Mouse (Mus musculus) heart, embryonic 16.5 days (tissue): ENCODE results near the gene Selenoo. TPM values are rescaled to one million over a fixed set of nuclear protein-coding genes. Genes with fewer than 3 reads are reported as not detected.

Experiments
- ATAC-seq: fragments of 200-750 bp; cut with Nextera tagmentation; replicated peaks from 2 replicates; pipeline ENCODE4 v1.8.0; 2017; ENCODE audit warnings: moderate number of reproducible peaks; ENCODE audit not compliant: insufficient read depth, low FRiP score; ENCODE audit errors: extremely low read depth
- H3K27ac ChIP-seq: fragments of 300-500 bp; sonication (generic); 2 replicates; pipeline ENCODE4 v1.5.1; 2014; ENCODE audit warnings: mild to moderate bottlenecking, low read length, control low read depth, moderate library complexity
- H3K27me3 ChIP-seq: fragments of 300-500 bp; sonication (generic); 2 replicates; pipeline ENCODE4 v1.6.1; 2014; ENCODE audit warnings: low read length, mixed read lengths; ENCODE audit not compliant: control insufficient read depth, insufficient read depth
- H3K36me3 ChIP-seq: fragments of 300-500 bp; sonication (generic); 2 replicates; pipeline ENCODE4 v1.6.1; 2014; ENCODE audit not compliant: control insufficient read depth, insufficient read depth
- H3K4me1 ChIP-seq: fragments of 300-500 bp; sonication (generic); 2 replicates; pipeline ENCODE4 v1.6.1; 2014; ENCODE audit warnings: low read length, mixed read lengths; ENCODE audit not compliant: control insufficient read depth, insufficient read depth
- H3K4me2 ChIP-seq: fragments of 300-500 bp; sonication (generic); 2 replicates; pipeline ENCODE4 v1.6.1; 2014; ENCODE audit warnings: low read depth, mild to moderate bottlenecking, control low read depth, low read length
- H3K4me3 ChIP-seq: fragments of 300-500 bp; sonication (generic); 2 replicates; pipeline ENCODE4 v1.5.1; 2014; ENCODE audit warnings: mild to moderate bottlenecking, control low read depth, low read length
- H3K9ac ChIP-seq: fragments of 300-500 bp; sonication (generic); 2 replicates; pipeline ENCODE4 v1.6.1; 2014; ENCODE audit warnings: low read length, control low read depth
- H3K9me3 ChIP-seq: fragments of 300-500 bp; sonication (generic); replicated peaks from 2 replicates; pipeline ENCODE4 v1.6.1; 2016; ENCODE audit warnings: low read length; ENCODE audit not compliant: control insufficient read depth
- WGBS: fragments of 180-500 bp; shearing (Covaris S2); extraction: QIAGEN DNeasy Blood & Tissue Kit; methylation state at CpG from one replicate; pipeline ENCODE4 v1.1.7; 2014; 5-methylcytosine and 5-hydroxymethylcytosine counted together
- polyA plus RNA-seq: library from polyadenylated mRNA; unstranded; fragments of >200 nt; fragmentation: Nextera tagmentation; extraction: Ambion mirVana; gene quantifications from 2 replicates; pipeline ENCODE4 v1.2.1, GENCODE M21; 2015

Gene Selenoo
- polyA plus RNA-seq: 11.0 and 14.0 TPM in 2 replicates

DNA sequence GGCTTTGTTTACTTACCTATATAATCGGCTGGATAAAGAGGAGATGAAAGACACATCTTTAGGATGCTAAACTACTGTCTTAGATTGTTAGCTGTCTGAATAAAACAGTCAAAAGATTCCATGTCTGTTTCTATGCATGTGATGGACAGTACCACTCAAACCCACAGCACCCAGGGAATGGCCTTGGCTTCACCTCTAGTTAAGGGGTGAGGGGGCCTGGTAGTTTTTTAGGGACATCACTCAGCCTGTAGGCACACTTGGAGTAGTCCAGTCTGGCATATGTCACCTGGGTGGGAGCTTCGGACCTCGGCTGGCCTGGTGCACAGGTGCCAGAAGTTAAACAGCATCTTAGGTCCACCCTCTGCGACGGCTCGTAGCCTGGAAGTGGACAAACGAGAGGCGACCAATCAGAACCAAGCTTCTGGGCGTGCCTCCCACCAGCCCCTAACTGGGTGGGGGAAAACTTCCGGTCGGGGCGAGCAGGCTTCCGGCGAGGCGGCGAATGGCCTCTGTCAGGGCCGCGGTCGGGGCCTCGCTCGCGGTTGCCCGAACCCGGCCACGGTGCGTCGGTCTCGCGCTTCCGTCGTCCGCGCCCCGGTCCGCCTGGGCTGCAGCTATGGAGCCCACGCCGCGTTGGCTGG, at the start of gene Selenoo:
Gene Selenoo (plus strand): TSS at position 478 of the 641 bp plus-strand sequence.
- H3K27ac ChIP-seq: peak within 1 kb of the TSS; percentile 84
- H3K9me3 ChIP-seq: no peaks in the 10 kb centered on the region
- H3K4me1 ChIP-seq: peaks cover 14% of the 10 kb centered on the region
- no peaks in the 10 kb centered on the region for H3K27me3 ChIP-seq
- H3K36me3 ChIP-seq: peaks cover 36% of the 10 kb centered on the region
- WGBS: 1% methylated on average over 38 of the region's 38 CpGs
- peak within 1 kb of the TSS; percentile 91 for H3K4me3 ChIP-seq
- ATAC-seq: peak; percentile 93
- peak within 1 kb of the TSS; percentile 96 for H3K9ac ChIP-seq
- peak within 1 kb of the TSS; percentile 99 for H3K4me2 ChIP-seq

DNA sequence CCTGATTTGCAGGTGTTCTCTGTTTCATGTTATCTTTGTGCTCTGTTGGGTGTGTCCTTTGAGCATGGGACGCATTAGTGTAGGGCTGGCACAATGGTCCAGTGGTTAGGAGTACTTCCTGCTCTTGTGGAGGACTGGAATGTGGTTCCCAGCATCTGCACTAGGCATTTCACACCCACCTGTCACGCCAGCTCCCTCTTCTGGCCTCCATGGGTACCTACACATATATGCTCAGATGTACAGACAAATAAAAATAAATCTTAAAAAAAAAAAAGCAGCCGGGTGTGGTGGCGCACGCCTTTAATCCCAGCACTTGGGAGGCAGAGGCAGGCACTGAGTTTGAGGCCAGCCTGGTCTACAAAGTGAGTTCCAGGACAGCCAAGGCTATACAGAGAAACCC, 44.5 kb upstream of the Selenoo start:
- Histone ChIP-seq H3K4me2 (no peak overlapping the region), H3K4me1 (no peaks in the 10 kb centered on the region), H3K4me3 (no peak overlapping the region), H3K27ac (no peak overlapping the region), H3K27me3 (no peaks in the 10 kb centered on the region), H3K9me3 (peaks cover 11% of the 10 kb centered on the region), H3K36me3 (peaks cover 18% of the 10 kb centered on the region), H3K9ac (no peak overlapping the region)
- no peak for ATAC-seq
- 71% methylated on average over 5 of the region's 5 CpGs for WGBS

DNA sequence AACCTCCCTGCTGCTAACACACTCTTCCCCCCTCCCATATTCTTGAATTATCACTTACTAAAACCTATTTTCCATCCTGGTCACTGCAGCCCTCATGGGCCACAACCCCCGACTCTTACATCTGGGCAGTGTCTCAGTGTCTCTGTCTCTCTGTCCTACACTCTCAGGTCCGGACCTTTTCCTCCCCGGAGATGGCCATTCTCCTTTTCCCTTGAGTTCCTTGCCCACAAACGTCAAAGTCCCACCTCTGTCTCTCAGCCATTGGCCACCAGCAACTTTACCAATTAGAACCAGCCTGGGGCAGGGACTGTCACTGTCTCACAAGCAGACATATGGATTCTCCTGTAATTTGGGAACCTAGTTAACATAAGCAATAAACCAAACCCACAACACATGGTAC, 42.5 kb upstream of the Selenoo start:
- Histone ChIP-seq H3K27me3 (no peaks in the 10 kb centered on the region), H3K4me1 (no peaks in the 10 kb centered on the region), H3K9ac (no peak overlapping the region), H3K36me3 (peaks cover 18% of the 10 kb centered on the region), H3K4me2 (no peak overlapping the region), H3K9me3 (peaks cover 11% of the 10 kb centered on the region), H3K4me3 (no peak overlapping the region), H3K27ac (no peak overlapping the region)
- ATAC-seq: no peak
- 71% methylated on average over 4 of the region's 4 CpGs for WGBS

DNA sequence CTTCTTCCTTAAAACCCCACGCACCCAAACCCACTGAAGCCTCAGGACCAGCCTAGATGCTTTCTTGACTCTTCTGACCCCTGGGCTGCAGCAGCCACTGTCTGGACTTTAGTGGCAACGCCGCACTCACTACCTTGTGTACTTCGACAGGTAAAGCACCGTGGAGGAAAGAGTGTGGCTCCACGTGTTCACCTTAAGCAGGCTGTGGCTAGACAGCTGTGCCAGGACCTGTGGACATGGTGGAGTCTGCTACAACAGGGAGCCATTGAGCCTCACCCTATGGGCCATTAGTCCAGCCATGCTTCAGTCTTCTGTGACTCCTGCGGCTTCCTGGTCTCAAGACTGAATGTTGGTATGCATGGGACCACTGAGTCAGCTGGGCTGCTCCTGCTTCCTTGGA, 34.2 kb upstream of the Selenoo start:
- H3K27ac ChIP-seq: no peak overlapping the region
- H3K36me3 ChIP-seq: peaks cover 5% of the 10 kb centered on the region; the same call in 1 of the 2 replicates
- ATAC-seq: no peak
- H3K4me3 ChIP-seq: no peak overlapping the region
- 0 out of 2 replicates have a peak, but pooled peaks cover 7% of the 10 kb centered on the region for H3K4me1 ChIP-seq
- H3K4me2 ChIP-seq: no peak overlapping the region
- peaks cover 12% of the 10 kb centered on the region for H3K27me3 ChIP-seq
- WGBS: 90% methylated on average over 7 of the region's 7 CpGs
- H3K9ac ChIP-seq: no peak overlapping the region
- no peaks in the 10 kb centered on the region for H3K9me3 ChIP-seq

DNA sequence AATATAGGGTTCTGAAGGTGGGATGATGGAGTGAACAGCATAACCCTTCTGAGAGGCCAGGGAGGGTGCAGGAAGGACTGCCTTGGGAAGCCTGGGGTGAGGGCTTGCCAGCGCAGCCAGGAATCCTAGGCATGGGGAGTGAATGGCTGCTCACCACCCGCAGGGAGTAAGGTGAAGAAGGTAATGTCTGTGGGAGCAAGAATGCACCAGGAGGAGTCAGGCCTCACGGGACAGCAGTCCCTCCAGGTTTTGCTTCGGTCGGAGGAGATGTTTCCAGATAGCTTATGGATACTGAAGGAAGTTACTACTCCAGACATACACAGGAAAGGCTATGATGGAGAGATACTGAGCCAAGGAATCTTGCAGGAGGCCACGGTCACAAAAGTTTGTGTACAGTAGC, 30.1 kb upstream of the Selenoo start:
- Histone ChIP-seq H3K4me3 (peak overlapping the region; percentile 68; the same call in 1 of the 2 replicates), H3K4me2 (peak overlapping the region; percentile 87), H3K27ac (no peak overlapping the region), H3K36me3 (0 out of 2 replicates have a peak, but pooled peaks cover 2% of the 10 kb centered on the region), H3K9me3 (no peaks in the 10 kb centered on the region), H3K4me1 (0 out of 2 replicates have a peak, but pooled peaks cover 7% of the 10 kb centered on the region), H3K9ac (peak overlapping the region; percentile 78; the same call in 1 of the 2 replicates), H3K27me3 (peaks cover 26% of the 10 kb centered on the region)
- WGBS: 26% methylated on average over 6 of the region's 6 CpGs
- no peak for ATAC-seq

DNA sequence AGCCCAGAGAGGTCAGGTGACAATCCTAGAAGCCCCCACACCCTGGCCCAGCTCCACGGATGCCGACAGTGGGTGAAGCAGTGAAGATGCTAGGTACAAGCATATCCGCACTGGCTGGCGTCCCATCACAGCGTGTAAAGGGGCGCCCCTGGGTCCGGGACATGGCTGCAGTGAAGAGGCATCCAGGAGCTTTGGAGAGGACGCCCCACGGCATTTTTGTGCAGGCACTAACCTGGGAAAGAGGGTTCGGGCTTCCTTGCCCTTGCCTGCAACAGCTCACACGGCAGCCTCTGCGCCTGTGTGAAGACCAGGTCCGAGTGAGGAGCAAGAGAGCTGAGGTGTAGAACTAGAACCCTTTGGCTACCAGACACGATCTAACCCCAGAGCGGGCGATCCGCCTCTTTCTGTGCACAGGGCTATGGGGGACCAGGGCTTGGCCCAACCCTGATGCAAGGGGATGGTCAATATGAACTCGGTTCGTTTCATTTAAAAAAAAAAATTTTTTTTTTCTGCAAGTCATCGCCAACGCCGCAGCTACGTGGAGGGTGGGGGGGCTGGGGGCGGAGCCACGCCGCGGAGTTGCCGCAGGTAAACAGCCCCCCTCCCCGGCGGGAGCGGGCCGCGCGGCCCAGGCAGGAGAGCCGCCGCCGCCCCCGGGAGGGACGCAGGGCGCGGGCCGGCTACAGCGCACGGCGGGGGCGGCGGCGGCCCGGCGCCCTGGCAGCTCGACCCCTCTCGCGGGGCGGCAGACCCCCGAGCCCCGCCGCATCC, 29.5 kb upstream of the Selenoo start, which contains the start of gene Panx2:
Gene Panx2 (plus strand): TSS at position 574 of the 771 bp plus-strand sequence.
- H3K4me1 ChIP-seq: 0 out of 2 replicates have a peak, but pooled peaks cover 7% of the 10 kb centered on the region
- H3K27me3 ChIP-seq: peaks cover 26% of the 10 kb centered on the region
- H3K27ac ChIP-seq: no peak within 1 kb of the TSS; the same call in 1 of the 2 replicates
- H3K9me3 ChIP-seq: no peaks in the 10 kb centered on the region
- 0 out of 2 replicates have a peak, but pooled peaks cover 2% of the 10 kb centered on the region for H3K36me3 ChIP-seq
- H3K4me3 ChIP-seq: peak within 1 kb of the TSS; percentile 68
- ATAC-seq: 0 out of 2 replicates have a peak, but pooled peaks have one; percentile 30
- H3K9ac ChIP-seq: peak within 1 kb of the TSS; percentile 78
- WGBS: under 1% methylated on average over 36 of the region's 57 CpGs
- H3K4me2 ChIP-seq: peak within 1 kb of the TSS; percentile 87

DNA sequence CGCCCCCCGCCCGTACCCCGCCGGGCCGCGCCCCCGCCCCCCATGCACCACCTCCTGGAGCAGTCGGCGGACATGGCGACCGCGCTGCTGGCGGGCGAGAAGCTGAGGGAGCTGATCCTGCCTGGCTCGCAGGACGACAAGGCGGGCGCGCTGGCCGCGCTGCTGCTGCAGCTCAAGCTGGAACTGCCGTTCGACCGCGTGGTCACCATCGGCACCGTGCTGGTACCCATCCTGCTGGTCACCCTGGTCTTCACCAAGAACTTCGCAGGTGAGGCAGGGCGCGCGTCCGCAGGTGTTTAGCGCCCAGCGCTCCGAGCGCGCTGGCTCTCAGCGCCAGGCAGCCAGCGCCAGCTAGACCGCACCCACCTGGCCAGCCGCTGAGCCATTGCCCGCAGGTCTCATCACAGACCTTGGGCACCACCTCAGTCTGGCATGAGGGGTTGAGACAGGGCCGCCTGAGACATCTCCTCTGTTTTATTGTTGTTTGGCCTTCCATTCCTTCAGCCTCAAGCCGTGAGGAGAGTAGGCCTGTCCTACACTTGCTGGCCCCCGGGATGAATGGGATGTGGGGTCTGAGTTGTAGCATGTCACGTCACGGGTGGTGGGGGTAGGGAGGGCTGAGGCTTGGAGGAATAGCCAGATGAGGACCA, 28.7 kb upstream of the Selenoo start:
- H3K4me1 ChIP-seq: 0 out of 2 replicates have a peak, but pooled peaks cover 7% of the 10 kb centered on the region
- H3K36me3 ChIP-seq: 0 out of 2 replicates have a peak, but pooled peaks cover under 1% of the 10 kb centered on the region
- no peaks in the 10 kb centered on the region for H3K9me3 ChIP-seq
- H3K4me2 ChIP-seq: peak overlapping the region; percentile 87
- peaks cover 26% of the 10 kb centered on the region for H3K27me3 ChIP-seq
- H3K27ac ChIP-seq: no peak overlapping the region; the same call in 1 of the 2 replicates
- peak overlapping the region; percentile 68 for H3K4me3 ChIP-seq
- 4% methylated on average over 47 of the region's 48 CpGs for WGBS
- no peak for ATAC-seq
- H3K9ac ChIP-seq: peak overlapping the region; percentile 78

DNA sequence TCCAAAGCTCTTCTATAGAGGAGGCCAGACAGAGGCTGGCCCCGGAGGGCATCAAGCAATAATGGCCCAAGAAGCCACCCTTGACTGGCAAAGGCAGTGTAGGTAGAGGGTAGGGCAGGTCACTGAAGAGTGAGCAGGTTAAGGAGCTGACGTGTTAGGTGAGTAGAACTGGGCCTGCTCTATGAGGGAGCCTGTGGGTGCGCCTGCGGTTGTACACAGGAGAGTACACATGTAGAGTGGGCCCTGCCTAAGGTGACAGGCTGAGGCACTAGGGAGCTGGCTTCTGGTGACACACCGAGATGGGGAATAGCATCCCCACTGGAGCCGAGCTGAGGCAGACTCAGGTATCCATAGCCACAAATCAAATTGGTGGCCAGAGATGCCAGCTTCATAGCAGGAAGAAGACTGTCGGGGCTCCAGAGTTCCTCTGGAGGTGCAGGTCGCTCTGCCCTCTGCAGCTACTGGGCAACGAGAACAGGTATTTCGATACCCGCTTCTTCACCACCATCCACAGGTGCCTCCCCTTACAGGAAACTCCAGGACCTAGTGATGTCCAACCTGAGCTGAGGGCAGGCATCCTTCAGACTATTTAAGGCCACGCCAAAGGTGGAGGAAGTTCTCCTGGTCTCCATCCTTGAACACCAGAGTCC, 27.9 kb upstream of the Selenoo start:
- no peak overlapping the region for H3K27ac ChIP-seq
- no peaks in the 10 kb centered on the region for H3K36me3 ChIP-seq
- peak overlapping the region; percentile 87; the same call in 1 of the 2 replicates for H3K4me2 ChIP-seq
- H3K9me3 ChIP-seq: no peaks in the 10 kb centered on the region
- H3K4me1 ChIP-seq: 0 out of 2 replicates have a peak, but pooled peaks cover 7% of the 10 kb centered on the region
- H3K9ac ChIP-seq: no peak overlapping the region
- no peak for ATAC-seq
- H3K4me3 ChIP-seq: no peak overlapping the region
- H3K27me3 ChIP-seq: peaks cover 26% of the 10 kb centered on the region
- WGBS: 87% methylated on average over 12 of the region's 12 CpGs
